Mouse (Mus musculus) forebrain, embryonic 12.5 days (tissue): ENCODE measurements at regions not wholly inside any gene's neighbourhood (a gene's known extent, or its start where the extent isn't known, plus 50 kb on each side); places are given as distances from the start of the nearest gene placed in this dataset.

Experiments
- ATAC-seq: fragments of 200-750 bp; cut with Nextera tagmentation; 2 replicates; pipeline ENCODE4 v1.8.0; 2017; ENCODE audit warnings: moderate TSS enrichment; ENCODE audit not compliant: low FRiP score
- H3K27ac ChIP-seq: fragments of 300-500 bp; sonication (generic); 2 replicates; pipeline ENCODE4 v1.5.1; 2016; ENCODE audit warnings: mild to moderate bottlenecking
- H3K27me3 ChIP-seq: fragments of 300-500 bp; sonication (generic); 2 replicates; pipeline ENCODE4 v1.6.1; 2016; ENCODE audit warnings: mild to moderate bottlenecking
- H3K36me3 ChIP-seq: fragments of 300-500 bp; sonication (generic); replicated peaks from 2 replicates; pipeline ENCODE4 v1.6.1; 2016; ENCODE audit warnings: mild to moderate bottlenecking
- H3K4me1 ChIP-seq: fragments of 300-500 bp; sonication (generic); 2 replicates; pipeline ENCODE4 v1.6.1; 2016
- H3K4me2 ChIP-seq: fragments of 300-500 bp; sonication (generic); 2 replicates; pipeline ENCODE4 v1.6.1; 2016; ENCODE audit warnings: mild to moderate bottlenecking, moderate library complexity
- H3K4me3 ChIP-seq: fragments of 300-500 bp; sonication (generic); replicated peaks from 2 replicates; pipeline ENCODE4 v1.5.1; 2016; ENCODE audit warnings: mild to moderate bottlenecking
- H3K9ac ChIP-seq: fragments of 300-500 bp; sonication (generic); 2 replicates; pipeline ENCODE4 v1.6.1; 2016; ENCODE audit warnings: mild to moderate bottlenecking
- H3K9me3 ChIP-seq: fragments of 300-500 bp; sonication (generic); 2 replicates; pipeline ENCODE4 v1.6.1; 2016
- WGBS: fragments of 180-500 bp; shearing (Covaris S2); methylation state at CpG from one replicate; pipeline ENCODE4 v1.1.7; 2016; 5-methylcytosine and 5-hydroxymethylcytosine counted together

GRCm38 (mm10) chr1:35992937-35993336, 75.3 kb upstream of the Hs6st1 start:
- Histone ChIP-seq H3K27me3 (no peaks in the 10 kb centered on the region), H3K36me3 (no peaks in the 10 kb centered on the region), H3K9me3 (peaks cover 8% of the 10 kb centered on the region), H3K4me3 (no peak overlapping the region), H3K9ac (no peak overlapping the region), H3K4me1 (no peaks in the 10 kb centered on the region; the same call in 1 of the 2 replicates), H3K27ac (no peak overlapping the region), H3K4me2 (no peak overlapping the region)
- no peak for ATAC-seq
- 77% methylated on average over 3 of the region's 3 CpGs for WGBS

- no peaks in the 10 kb centered on the region; the same call in 1 of the 2 replicates for H3K4me1 ChIP-seq
- H3K36me3 ChIP-seq: no peaks in the 10 kb centered on the region
- 78% methylated on average over 6 of the region's 6 CpGs for WGBS
- H3K4me2 ChIP-seq: no peak overlapping the region
- H3K27ac ChIP-seq: no peak overlapping the region
- H3K27me3 ChIP-seq: no peaks in the 10 kb centered on the region
- no peaks in the 10 kb centered on the region for H3K9me3 ChIP-seq
- no peak for ATAC-seq
- H3K4me3 ChIP-seq: no peak overlapping the region
- H3K9ac ChIP-seq: no peak overlapping the region
Measured at GRCm38 (mm10) chr1:35995691-35996090, 72.5 kb upstream of the Hs6st1 start.

- no peak overlapping the region for H3K27ac ChIP-seq
- H3K4me1 ChIP-seq: peaks cover 15% of the 10 kb centered on the region
- no peak overlapping the region for H3K9ac ChIP-seq
- H3K9me3 ChIP-seq: 0 out of 2 replicates have a peak, but pooled peaks cover 7% of the 10 kb centered on the region
- H3K4me3 ChIP-seq: no peak overlapping the region
- 94% methylated on average over 5 of the region's 5 CpGs for WGBS
- no peaks in the 10 kb centered on the region for H3K27me3 ChIP-seq
- no peak overlapping the region for H3K4me2 ChIP-seq
- no peaks in the 10 kb centered on the region for H3K36me3 ChIP-seq
- ATAC-seq: no peak
Measured at GRCm38 (mm10) chr1:36001319-36001718, 66.9 kb upstream of the Hs6st1 start.

GRCm38 (mm10) chr1:36001821-36002220, 66.4 kb upstream of the Hs6st1 start:
- H3K4me2 ChIP-seq: no peak overlapping the region
- 100% methylated on average over 1 of the region's 1 CpGs for WGBS
- no peak overlapping the region for H3K4me3 ChIP-seq
- H3K27ac ChIP-seq: no peak overlapping the region
- no peak for ATAC-seq
- H3K9ac ChIP-seq: no peak overlapping the region
- no peaks in the 10 kb centered on the region for H3K36me3 ChIP-seq
- no peaks in the 10 kb centered on the region for H3K27me3 ChIP-seq
- H3K4me1 ChIP-seq: peaks cover 15% of the 10 kb centered on the region
- 0 out of 2 replicates have a peak, but pooled peaks cover 7% of the 10 kb centered on the region for H3K9me3 ChIP-seq

DNA sequence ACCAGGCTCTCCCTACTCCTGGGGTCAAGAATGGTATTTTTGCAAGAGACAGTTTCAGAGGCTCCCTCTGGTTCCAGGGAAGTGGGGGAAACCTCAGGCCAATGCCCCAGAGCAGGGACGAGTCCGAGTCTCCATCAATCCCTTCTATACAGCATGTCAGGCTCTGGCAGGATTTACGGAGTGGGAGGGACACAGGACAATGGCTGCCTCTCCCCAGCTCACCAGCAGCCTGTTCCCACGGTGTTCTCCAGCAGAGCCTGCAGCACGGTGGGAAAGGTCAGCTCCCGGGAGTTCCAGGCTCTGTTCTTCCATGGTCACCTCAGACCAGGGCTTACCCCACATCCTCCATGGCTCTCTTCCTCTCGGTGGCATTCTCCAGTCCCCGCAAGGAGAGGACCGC, 64.6 kb upstream of the Hs6st1 start:
- Histone ChIP-seq H3K27ac (peak overlapping the region; percentile 32; the same call in 1 of the 2 replicates), H3K4me2 (no peak overlapping the region), H3K27me3 (no peaks in the 10 kb centered on the region), H3K4me1 (peaks cover 19% of the 10 kb centered on the region), H3K9me3 (0 out of 2 replicates have a peak, but pooled peaks cover 7% of the 10 kb centered on the region), H3K36me3 (no peaks in the 10 kb centered on the region), H3K4me3 (no peak overlapping the region), H3K9ac (no peak overlapping the region)
- ATAC-seq: peak; percentile 33; the same call in 1 of the 2 replicates
- 9% methylated on average over 9 of the region's 9 CpGs for WGBS

DNA sequence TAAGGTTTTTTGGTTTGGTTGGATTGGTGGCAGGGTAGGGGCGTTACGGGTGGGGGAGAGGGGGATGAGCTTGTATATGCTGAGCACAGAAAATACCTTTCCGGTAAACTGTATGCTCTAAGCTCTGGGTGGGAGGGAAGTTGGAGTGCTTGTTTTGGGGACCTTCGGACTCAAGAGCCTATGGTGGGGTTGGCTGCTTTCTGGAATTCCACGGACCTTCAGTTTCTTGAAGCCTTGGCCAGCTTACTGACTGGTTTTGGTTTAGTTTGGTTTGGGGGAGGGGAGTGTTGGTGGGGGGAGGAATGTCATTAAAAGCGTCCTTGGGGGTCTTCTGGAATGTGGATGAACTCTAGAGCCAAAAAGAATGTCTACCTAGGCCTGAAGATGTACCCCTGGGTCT, 59.6 kb upstream of the Hs6st1 start:
- Histone ChIP-seq H3K27ac (no peak overlapping the region), H3K4me1 (peaks cover 11% of the 10 kb centered on the region), H3K4me3 (no peak overlapping the region), H3K36me3 (no peaks in the 10 kb centered on the region), H3K27me3 (no peaks in the 10 kb centered on the region), H3K9ac (no peak overlapping the region), H3K4me2 (no peak overlapping the region), H3K9me3 (no peaks in the 10 kb centered on the region)
- 92% methylated on average over 6 of the region's 6 CpGs for WGBS
- ATAC-seq: no peak

- H3K4me1 ChIP-seq: peaks cover 5% of the 10 kb centered on the region
- WGBS: 65% methylated on average over 6 of the region's 6 CpGs
- ATAC-seq: no peak
Measured at GRCm38 (mm10) chr1:36009010-36009619, 59.1 kb upstream of the Hs6st1 start.

GRCm38 (mm10) chr1:36010151-36010550, 58.0 kb upstream of the Hs6st1 start:
- Histone ChIP-seq H3K27me3 (no peaks in the 10 kb centered on the region), H3K36me3 (no peaks in the 10 kb centered on the region), H3K9me3 (no peaks in the 10 kb centered on the region), H3K9ac (no peak overlapping the region), H3K4me1 (peaks cover 4% of the 10 kb centered on the region; the same call in 1 of the 2 replicates), H3K27ac (no peak overlapping the region), H3K4me3 (no peak overlapping the region), H3K4me2 (no peak overlapping the region)
- ATAC-seq: no peak
- 89% methylated on average over 7 of the region's 7 CpGs for WGBS

More at GRCm38 (mm10) chr1:36009010-36009619, 59.1 kb upstream of the Hs6st1 start:
- no peak overlapping the region for H3K4me3 ChIP-seq
- H3K4me2 ChIP-seq: no peak overlapping the region
- H3K9me3 ChIP-seq: no peaks in the 10 kb centered on the region
- no peaks in the 10 kb centered on the region for H3K27me3 ChIP-seq
- no peak overlapping the region for H3K27ac ChIP-seq
- H3K36me3 ChIP-seq: no peaks in the 10 kb centered on the region
- no peak overlapping the region for H3K9ac ChIP-seq

- no peak overlapping the region for H3K9ac ChIP-seq
- H3K4me3 ChIP-seq: no peak overlapping the region
- peaks cover 4% of the 10 kb centered on the region; the same call in 1 of the 2 replicates for H3K4me1 ChIP-seq
- no peak overlapping the region for H3K27ac ChIP-seq
- no peaks in the 10 kb centered on the region for H3K9me3 ChIP-seq
- H3K4me2 ChIP-seq: no peak overlapping the region
- no peaks in the 10 kb centered on the region for H3K36me3 ChIP-seq
- WGBS: 84% methylated on average over 12 of the region's 12 CpGs
- H3K27me3 ChIP-seq: no peaks in the 10 kb centered on the region
- no peak for ATAC-seq
Measured at GRCm38 (mm10) chr1:36010834-36011233, 57.4 kb upstream of the Hs6st1 start.

DNA sequence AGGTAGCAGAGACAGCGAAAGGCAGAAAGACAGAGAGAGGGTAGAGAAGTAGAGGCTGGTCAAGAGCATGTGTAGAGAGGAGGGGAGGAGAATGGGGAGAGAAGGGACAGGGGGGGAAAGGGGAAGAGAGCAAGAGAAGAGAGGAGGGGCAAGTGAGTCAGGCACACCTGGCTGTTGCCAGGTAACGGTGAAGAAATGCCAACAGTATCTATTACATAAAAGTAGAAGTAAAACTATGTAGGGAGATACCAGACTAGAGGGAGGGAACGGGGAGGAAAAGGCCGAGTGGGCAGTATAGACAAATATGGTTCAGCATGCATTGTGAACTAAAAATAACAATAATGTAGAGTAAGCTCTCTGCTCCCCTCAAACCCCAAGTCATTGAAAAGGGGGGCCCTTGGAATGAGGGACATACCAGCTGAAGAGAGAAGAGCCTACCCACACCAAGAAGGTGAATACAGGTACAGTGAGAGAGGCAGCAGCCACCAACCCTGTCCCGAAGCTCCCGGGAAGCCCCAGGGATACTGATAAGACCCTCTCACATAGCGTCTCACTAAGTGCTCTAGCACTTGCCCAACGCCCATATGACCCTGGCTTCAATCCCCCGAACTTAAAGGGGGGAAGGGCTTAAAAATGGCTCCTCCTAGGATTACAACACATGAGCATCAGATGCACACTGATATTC, 56.0 kb upstream of the Hs6st1 start:
- no peaks in the 10 kb centered on the region for H3K36me3 ChIP-seq
- no peak overlapping the region for H3K4me2 ChIP-seq
- ATAC-seq: no peak
- no peak overlapping the region for H3K27ac ChIP-seq
- H3K4me1 ChIP-seq: peaks cover 10% of the 10 kb centered on the region
- no peaks in the 10 kb centered on the region for H3K27me3 ChIP-seq
- no peaks in the 10 kb centered on the region for H3K9me3 ChIP-seq
- no peak overlapping the region for H3K4me3 ChIP-seq
- no peak overlapping the region for H3K9ac ChIP-seq
- WGBS: 85% methylated on average over 9 of the region's 9 CpGs

DNA sequence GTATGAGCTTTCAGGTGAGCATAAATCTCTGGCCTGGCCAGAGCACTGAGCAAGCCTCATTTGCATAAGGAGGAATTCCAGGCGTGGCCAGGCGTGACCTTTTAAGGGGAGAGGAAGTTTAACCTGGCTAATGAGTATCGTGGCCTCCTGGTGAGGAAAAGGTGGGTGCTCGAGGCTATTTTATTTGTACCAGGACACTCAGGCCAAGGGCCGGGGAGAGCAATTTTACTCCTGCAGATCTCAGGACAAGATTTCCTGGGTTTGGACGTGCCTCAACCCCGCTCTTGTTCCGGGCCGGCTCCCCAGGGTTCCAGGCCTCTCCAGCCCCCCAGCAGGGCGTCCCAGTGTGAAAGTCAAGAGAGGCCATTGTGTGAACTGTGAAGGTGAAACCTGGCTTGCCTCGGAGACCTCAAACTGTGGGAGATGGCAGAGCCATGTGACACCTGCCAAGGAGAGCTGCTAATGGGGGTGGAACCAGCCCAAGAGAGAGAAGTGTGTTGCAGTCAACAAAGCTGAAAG, 54.3 kb upstream of the Hs6st1 start:
- no peaks in the 10 kb centered on the region for H3K27me3 ChIP-seq
- no peak for ATAC-seq
- H3K4me1 ChIP-seq: peaks cover 16% of the 10 kb centered on the region
- H3K4me2 ChIP-seq: no peak overlapping the region
- no peak overlapping the region for H3K4me3 ChIP-seq
- H3K27ac ChIP-seq: no peak overlapping the region
- 18% methylated on average over 11 of the region's 11 CpGs for WGBS
- H3K36me3 ChIP-seq: no peaks in the 10 kb centered on the region
- no peaks in the 10 kb centered on the region for H3K9me3 ChIP-seq
- H3K9ac ChIP-seq: no peak overlapping the region

- no peak for ATAC-seq
- H3K9ac ChIP-seq: no peak overlapping the region
- WGBS: 66% methylated on average over 7 of the region's 7 CpGs
Measured at GRCm38 (mm10) chr1:36014372-36014771, 53.8 kb upstream of the Hs6st1 start.

More at GRCm38 (mm10) chr1:36014372-36014771, 53.8 kb upstream of the Hs6st1 start:
- Histone ChIP-seq H3K27ac (no peak overlapping the region), H3K4me2 (no peak overlapping the region), H3K4me1 (peaks cover 16% of the 10 kb centered on the region), H3K4me3 (no peak overlapping the region), H3K36me3 (no peaks in the 10 kb centered on the region), H3K27me3 (no peaks in the 10 kb centered on the region), H3K9me3 (no peaks in the 10 kb centered on the region)
